In the genomic region with DNA sequence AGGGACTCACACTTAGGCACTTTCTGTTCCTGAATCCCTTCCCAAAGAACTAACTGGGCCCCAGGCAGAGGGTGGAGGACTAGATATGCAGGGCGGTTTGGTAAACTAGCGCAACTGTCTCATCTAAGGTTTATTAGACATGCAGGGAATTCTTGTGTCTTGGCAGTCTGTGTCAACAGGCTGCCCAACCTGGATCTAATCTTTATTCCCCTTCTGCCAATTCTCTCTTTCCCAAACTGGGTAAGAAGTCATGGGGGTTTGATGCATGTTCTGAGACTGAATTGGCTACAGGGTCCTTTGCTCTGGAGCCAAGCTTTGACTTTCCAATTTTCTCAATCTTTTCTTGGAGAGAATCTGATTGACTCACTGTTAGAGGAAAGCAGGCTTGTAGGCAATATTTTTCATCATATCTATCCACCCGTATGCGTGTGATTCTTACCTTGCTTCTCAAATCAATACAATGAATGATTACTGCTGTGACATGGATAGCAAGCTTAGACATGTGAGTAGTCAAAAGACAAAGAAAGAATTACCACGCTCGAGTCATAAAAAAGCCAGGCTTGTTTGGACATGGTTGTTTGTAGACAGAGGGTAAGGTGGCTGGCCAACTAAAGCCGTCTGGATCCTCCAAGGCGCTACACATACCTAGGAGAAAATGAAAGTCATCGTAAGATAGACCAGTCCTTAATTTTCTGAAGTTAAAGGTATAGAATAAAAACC, we compare ENCODE assay signal across 27 mouse cellular contexts.
"Had no signal": no experiment of that assay in that cellular context is flagged by ENCODE, and none has a peak within 500 bp of the region (broad histone marks: within the 10 kb centered on the region; RNA-seq: fewer than 3 reads in every experiment).

No protein-coding gene starts in this region.

- H3K4me1 ChIP-seq: heart, embryonic 13.5 days; heart, embryonic 15.5 days; hindbrain, embryonic 12.5 days; intestine, embryonic 15.5 days; limb, embryonic 13.5 days had no signal

- H3K27ac ChIP-seq: gastrocnemius, adult 2 months; heart, embryonic 13.5 days; heart, embryonic 15.5 days; hindbrain, embryonic 12.5 days; hindbrain, embryonic 14.5 days; intestine, embryonic 15.5 days; layer of hippocampus, adult 2 months; left cerebral cortex, adult 2 months; limb, embryonic 13.5 days; liver, embryonic 13.5 days; liver, embryonic 15.5 days had no signal

- H3K9me3 ChIP-seq: heart, embryonic 15.5 days; hindbrain, embryonic 12.5 days; intestine, embryonic 15.5 days; limb, embryonic 13.5 days; liver, embryonic 13.5 days; liver, embryonic 15.5 days had no signal

- DNase-seq: gastrocnemius, adult 2 months; gastrocnemius, postnatal 14 days; gastrocnemius, postnatal 36 days; heart, adult 18-20 months; heart, postnatal 14 days; heart, postnatal 36 days; kidney, adult 18-20 months; kidney, adult 8-10 months; kidney, postnatal 25 days; kidney, postnatal 4 days; liver; liver, embryonic 13.5 days; liver, postnatal 0 days had no signal

- ATAC-seq: hindbrain, embryonic 16.5 days; inflammation-experienced regulatory T-cells, adult 6 months; intestine, embryonic 15.5 days; intestine, postnatal 0 days; liver, postnatal 0 days had no signal

- H3K9ac ChIP-seq: heart, embryonic 13.5 days; heart, embryonic 15.5 days; hindbrain, embryonic 12.5 days; hindbrain, embryonic 14.5 days; intestine, embryonic 15.5 days; limb, embryonic 13.5 days; liver, embryonic 13.5 days; liver, embryonic 15.5 days; liver, postnatal 0 days had no signal

- H3K4me2 ChIP-seq: heart, embryonic 11.5 days; heart, embryonic 13.5 days; heart, embryonic 15.5 days; hindbrain, embryonic 12.5 days; hindbrain, embryonic 14.5 days; intestine, embryonic 15.5 days; limb, embryonic 13.5 days; liver, embryonic 11.5 days; liver, embryonic 13.5 days; liver, embryonic 15.5 days had no signal

- H3K4me3 ChIP-seq: gastrocnemius, adult 2 months; heart, embryonic 13.5 days; heart, embryonic 15.5 days; hindbrain, embryonic 12.5 days; intestine, embryonic 15.5 days; layer of hippocampus, adult 2 months; left cerebral cortex, adult 2 months; limb, embryonic 13.5 days; liver, embryonic 13.5 days; liver, embryonic 15.5 days had no signal

- H3K27me3 ChIP-seq: heart, embryonic 13.5 days; heart, embryonic 15.5 days; hindbrain, embryonic 12.5 days; intestine, embryonic 15.5 days; limb, embryonic 13.5 days; liver, embryonic 13.5 days; liver, embryonic 15.5 days had no signal

- H3K36me3 ChIP-seq: heart, embryonic 15.5 days; hindbrain, embryonic 12.5 days; intestine, embryonic 15.5 days; limb, embryonic 13.5 days; liver, embryonic 13.5 days; liver, embryonic 15.5 days had no signal
